Mouse (Mus musculus): ENCODE data around the gene Rnf2. TPM values are rescaled to one million over a fixed set of nuclear protein-coding genes. Genes with fewer than 3 reads are reported as not detected.

The Rnf2 gene
- polyA plus RNA-seq, 1 experiment from 2014 or later: 68.4 TPM

- Histone ChIP-seq H3K9me3 (ENCODE audit: control insufficient read depth, low read length) (no peaks in the 10 kb centered on the region), H3K9ac (ENCODE audit: low read length) (peak within 1 kb of the TSS; percentile 86), H3K4me1 (replicated peaks; ENCODE audit: control insufficient read depth, insufficient read depth, low read length) (peaks cover 13% of the 10 kb centered on the region), H3K27me3 (replicated peaks; ENCODE audit: control insufficient read depth, insufficient read depth, low read length) (no peaks in the 10 kb centered on the region), H3K4me3 (ENCODE audit: low read depth, low read length) (peak within 1 kb of the TSS; percentile 61), H3K36me3 (ENCODE audit: control insufficient read depth, insufficient read depth, low read length) (peaks cover 2% of the 10 kb centered on the region; the same call in 1 of the 2 replicates), H3K4me2 (ENCODE audit: low read length) (peak within 1 kb of the TSS; percentile 78), H3K27ac (ENCODE audit: low read depth) (peak within 1 kb of the TSS; percentile 94)
- ATAC-seq (replicated peaks; ENCODE audit: low FRiP score, low TSS enrichment, low read depth) (peak; percentile 99), DNase-seq (ENCODE audit: low spot score) (peak; percentile 95)
- WGBS: under 1% methylated on average over 74 of the region's 74 CpGs
Measured at GRCm38 (mm10) chr1:151428263-151429221, 72.2 kb downstream of the Rnf2 start, which contains the start of the genes Swt1 and Trmt1l. Gene Swt1 (minus strand): TSS chr1:151428455. Gene Trmt1l (plus strand): TSS chr1:151428542.

- peak; percentile 67 for ATAC-seq (replicated peaks; ENCODE audit: low FRiP score, low TSS enrichment, low read depth)
- H3K4me1 ChIP-seq (replicated peaks; ENCODE audit: control insufficient read depth, insufficient read depth, low read length): peaks cover 13% of the 10 kb centered on the region
- H3K36me3 ChIP-seq (ENCODE audit: control insufficient read depth, insufficient read depth, low read length): peaks cover 6% of the 10 kb centered on the region; the same call in 1 of the 2 replicates
- H3K27me3 ChIP-seq (replicated peaks; ENCODE audit: control insufficient read depth, insufficient read depth, low read length): no peaks in the 10 kb centered on the region
- H3K4me2 ChIP-seq (ENCODE audit: low read length): peak overlapping the region; percentile 71
- H3K9ac ChIP-seq (ENCODE audit: low read length): peak overlapping the region; percentile 68
- under 1% methylated on average over 26 of the region's 26 CpGs for whole genome bisulfite sequencing
- no peaks in the 10 kb centered on the region for H3K9me3 ChIP-seq (ENCODE audit: control insufficient read depth, low read length)
- H3K27ac ChIP-seq (ENCODE audit: low read depth): peak overlapping the region; percentile 74; the same call in 1 of the 2 replicates
- peak overlapping the region; percentile 61 for H3K4me3 ChIP-seq (ENCODE audit: low read depth, low read length)
- DNase-seq (ENCODE audit: low spot score): no peak
Measured at GRCm38 (mm10) chr1:151427888-151428262, 72.9 kb downstream of the Rnf2 start.

GRCm38 (mm10) chr1:151426947-151427600 lies 73.7 kb downstream of the Rnf2 start:
- Histone ChIP-seq H3K4me1 (replicated peaks; ENCODE audit: control insufficient read depth, insufficient read depth, low read length) (peaks cover 13% of the 10 kb centered on the region), H3K27ac (ENCODE audit: low read depth) (no peak overlapping the region), H3K4me3 (ENCODE audit: low read depth, low read length) (peak overlapping the region; percentile 61), H3K36me3 (ENCODE audit: control insufficient read depth, insufficient read depth, low read length) (peaks cover 11% of the 10 kb centered on the region; the same call in 1 of the 2 replicates), H3K27me3 (replicated peaks; ENCODE audit: control insufficient read depth, insufficient read depth, low read length) (no peaks in the 10 kb centered on the region), H3K9ac (ENCODE audit: low read length) (peak overlapping the region; percentile 68), H3K9me3 (ENCODE audit: control insufficient read depth, low read length) (no peaks in the 10 kb centered on the region), H3K4me2 (ENCODE audit: low read length) (peak overlapping the region; percentile 71)
- DNase-seq (ENCODE audit: low spot score): no peak
- WGBS: 17% methylated on average over 7 of the region's 7 CpGs
- no peak for ATAC-seq (replicated peaks; ENCODE audit: low FRiP score, low TSS enrichment, low read depth)

- no peak for DNase-seq (ENCODE audit: low spot score)
- Histone ChIP-seq H3K27ac (ENCODE audit: low read depth) (no peak overlapping the region), H3K9ac (ENCODE audit: low read length) (no peak overlapping the region), H3K4me3 (ENCODE audit: low read depth, low read length) (no peak overlapping the region), H3K9me3 (ENCODE audit: control insufficient read depth, low read length) (no peaks in the 10 kb centered on the region), H3K36me3 (ENCODE audit: control insufficient read depth, insufficient read depth, low read length) (peaks cover 36% of the 10 kb centered on the region), H3K4me2 (ENCODE audit: low read length) (no peak overlapping the region), H3K27me3 (replicated peaks; ENCODE audit: control insufficient read depth, insufficient read depth, low read length) (no peaks in the 10 kb centered on the region), H3K4me1 (replicated peaks; ENCODE audit: control insufficient read depth, insufficient read depth, low read length) (peaks cover 5% of the 10 kb centered on the region; the same call in 1 of the 2 replicates)
- WGBS: 79% methylated on average over 3 of the region's 3 CpGs
- no peak for ATAC-seq (replicated peaks; ENCODE audit: low FRiP score, low TSS enrichment, low read depth)
Measured at GRCm38 (mm10) chr1:151422178-151422577, 78.6 kb downstream of the Rnf2 start.

GRCm38 (mm10) chr1:151409827-151410226 lies 90.9 kb downstream of the Rnf2 start:
- H3K36me3 ChIP-seq (ENCODE audit: control insufficient read depth, insufficient read depth, low read length): peaks cover 20% of the 10 kb centered on the region

More at GRCm38 (mm10) chr1:151409827-151410226, 90.9 kb downstream of the Rnf2 start:
- H3K27ac ChIP-seq (ENCODE audit: low read depth): no peak overlapping the region
- no peaks in the 10 kb centered on the region for H3K9me3 ChIP-seq (ENCODE audit: control insufficient read depth, low read length)
- 73% methylated on average over 3 of the region's 3 CpGs for WGBS
- no peak overlapping the region for H3K4me3 ChIP-seq (ENCODE audit: low read depth, low read length)
- no peaks in the 10 kb centered on the region for H3K4me1 ChIP-seq (replicated peaks; ENCODE audit: control insufficient read depth, insufficient read depth, low read length)
- DNase-seq (ENCODE audit: low spot score) (no peak), ATAC-seq (replicated peaks; ENCODE audit: low FRiP score, low TSS enrichment, low read depth) (no peak)
- no peak overlapping the region for H3K9ac ChIP-seq (ENCODE audit: low read length)
- no peaks in the 10 kb centered on the region for H3K27me3 ChIP-seq (replicated peaks; ENCODE audit: control insufficient read depth, insufficient read depth, low read length)
- H3K4me2 ChIP-seq (ENCODE audit: low read length): no peak overlapping the region

Small RNA genes within 50 kb of the gene (microRNA-seq; reads per million reads assigned to microRNA genes)
- 0.51 reads per million for gene Mir7682

Other genes with a start within 250 kb of the Rnf2 start
- 298 and 319 TPM in 2 replicates for gene Ivns1abp, start 156.5 kb downstream of the Rnf2 start, polyA plus RNA-seq (2014; fragmentation: Nextera tagmentation; extraction: Ambion mirVana)
- gene Swt1, start 72.5 kb downstream of the Rnf2 start, polyA plus RNA-seq (2014; fragmentation: Nextera tagmentation; extraction: Ambion mirVana): 24.4 and 26.8 TPM in 2 replicates
- gene Trmt1l, start 72.4 kb downstream of the Rnf2 start, polyA plus RNA-seq (2014; fragmentation: Nextera tagmentation; extraction: Ambion mirVana): 38.7 and 40.5 TPM in 2 replicates
- gene Fam129a, start 70.2 kb upstream of the Rnf2 start, polyA plus RNA-seq (2014; fragmentation: Nextera tagmentation; extraction: Ambion mirVana): 4.3 and 5.2 TPM in 2 replicates

Data from intestine, embryonic 14.5 days (tissue).